Mouse (Mus musculus): ENCODE measurements around the gene Ing3.

Gene Ing3

GRCm38 (mm10) chr6:22021315-22021714 lies 71.9 kb downstream of the Ing3 start:
- no peak for DNase-seq (ENCODE audit: low read depth, low spot score)

- DNase-seq (ENCODE audit: low read depth, low spot score), result no peak
These were observed 74.8 kb downstream of the Ing3 start for GRCm38 (mm10) chr6:22024168-22024567.
